Mouse (Mus musculus): ENCODE measurements at regions not wholly inside any gene's neighbourhood (a gene's known extent, or its start where the extent isn't known, plus 50 kb on each side); places are given as distances from the start of the nearest gene placed in this dataset.

GRCm38 (mm10) chr2:71681148-71681547, 64.3 kb upstream of the Itga6 start:
- DNase-seq = no peak
- intact Hi-C loops (cut with DNase I) = no loop called here

- intact Hi-C loops (cut with DNase I) = no loop called here
- DNase-seq = no peak
Observed at GRCm38 (mm10) chr2:71683375-71683774, 62.0 kb upstream of the Itga6 start.

GRCm38 (mm10) chr2:71685239-71685638, 60.2 kb upstream of the Itga6 start:
- intact Hi-C loops (cut with DNase I) = no loop called here

GRCm38 (mm10) chr2:71689041-71689440, 56.4 kb upstream of the Itga6 start:
- no peak for DNase-seq
- intact Hi-C loops (cut with DNase I) = no loop called here

More at GRCm38 (mm10) chr2:71685239-71685638, 60.2 kb upstream of the Itga6 start:
- no peak for DNase-seq

GRCm38 (mm10) chr2:71690277-71691161, 54.9 kb upstream of the Itga6 start:
- intact Hi-C loops (cut with DNase I) = no loop called here
- DNase-seq = peak; percentile 64 to 68

GRCm38 (mm10) chr2:71694758-71695310, 50.6 kb upstream of the Itga6 start:
- intact Hi-C loops (cut with DNase I) = no loop called here
- DNase-seq = no peak

All from heart, postnatal 10 days (tissue).